Mouse (Mus musculus) retina, postnatal 1 day (tissue): ENCODE data around the gene Dcun1d3.
A peak's percentile ranks its signal among the peaks of the same experiment; 100 is the strongest.

Experiments used
- DNase-seq: peaks from one replicate; pipeline ENCODE4 v3.0.0-alpha.2; 2012

Dcun1d3 gene

GRCm38 (mm10) chr7:119872204-119872603, 23.9 kb downstream of the Dcun1d3 start:
- DNase-seq, result no peak

GRCm38 (mm10) chr7:119866136-119866535, 30.0 kb downstream of the Dcun1d3 start:
- DNase-seq, result no peak

DNA sequence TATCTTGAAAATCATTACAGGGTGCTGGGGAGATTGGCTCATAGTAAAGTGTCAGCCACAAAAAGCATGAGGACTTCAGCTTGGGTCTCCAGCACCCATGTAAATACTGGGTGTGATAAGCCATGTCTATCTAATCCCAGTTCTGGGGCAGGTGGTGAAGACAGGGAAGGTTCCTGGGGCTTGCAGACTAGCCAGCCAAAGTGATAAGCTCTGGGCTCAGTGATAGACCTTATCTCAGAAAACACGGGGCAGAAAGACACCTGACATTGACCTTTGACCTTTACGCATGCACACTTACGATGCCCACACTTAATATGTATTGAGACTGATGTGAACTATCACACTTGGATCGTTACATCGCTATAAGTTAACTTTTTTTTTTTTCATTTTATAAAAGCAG, 31.6 kb downstream of the Dcun1d3 start:
- DNase-seq, result no peak

DNA sequence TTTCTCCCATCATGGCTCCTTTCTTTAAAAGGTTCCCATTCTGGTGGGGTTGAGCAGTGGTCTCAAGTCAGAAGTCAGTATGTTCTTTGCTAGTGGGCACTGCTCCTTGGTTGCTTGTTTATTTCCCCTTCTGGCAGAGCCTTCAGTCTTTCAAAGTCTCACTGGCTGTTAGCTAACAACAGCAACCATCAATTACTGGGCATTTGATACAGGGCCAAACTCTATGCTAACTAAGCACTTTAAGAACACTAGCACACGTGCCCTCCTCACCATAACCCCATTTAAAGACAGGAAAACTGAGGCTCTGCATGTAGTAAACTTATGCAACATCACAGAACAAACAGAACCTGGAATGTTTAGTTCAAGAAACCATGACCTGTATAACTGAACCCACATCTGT, 33.9 kb downstream of the Dcun1d3 start:
- no peak for DNase-seq

DNA sequence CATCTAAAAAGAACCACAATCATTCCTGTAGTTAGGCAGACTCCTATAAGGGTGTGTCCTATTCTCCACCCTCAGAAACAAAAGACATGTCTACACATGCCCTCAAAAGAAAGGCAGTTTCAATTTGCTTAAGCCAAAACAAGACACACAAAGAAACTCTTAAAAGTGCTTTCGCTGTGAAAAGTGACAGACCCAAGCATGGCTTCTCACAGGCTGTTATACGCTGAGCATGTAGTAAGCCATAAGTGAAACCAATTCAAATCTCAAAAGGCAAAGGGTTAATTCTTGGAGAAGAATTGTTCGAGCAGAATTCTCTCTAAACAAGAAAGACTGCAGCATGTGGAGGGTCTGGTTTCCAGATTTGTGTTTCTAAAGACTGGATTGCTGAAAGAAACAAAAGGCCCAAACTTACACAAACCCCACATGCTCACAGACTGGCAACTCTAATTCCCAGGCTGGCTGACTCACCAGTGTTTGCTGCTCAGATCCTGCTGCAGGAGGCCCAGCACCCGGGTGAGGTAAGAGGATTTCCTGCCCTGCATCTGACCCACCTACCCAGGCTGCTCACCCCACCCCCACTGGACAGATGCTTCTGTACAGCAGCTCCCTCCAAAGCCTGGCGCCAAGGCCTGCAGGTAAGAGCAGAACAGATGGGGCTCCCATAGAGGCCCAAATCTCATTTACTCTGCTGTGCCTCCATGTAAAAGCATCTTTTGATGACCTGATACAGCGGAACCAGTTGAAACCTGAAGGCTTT, 34.6 kb downstream of the Dcun1d3 start:
- peak; percentile 79 for DNase-seq

GRCm38 (mm10) chr7:119860971-119861334, 35.1 kb downstream of the Dcun1d3 start:
- no peak for DNase-seq

GRCm38 (mm10) chr7:119860554-119860953, 35.5 kb downstream of the Dcun1d3 start:
- no peak for DNase-seq

DNA sequence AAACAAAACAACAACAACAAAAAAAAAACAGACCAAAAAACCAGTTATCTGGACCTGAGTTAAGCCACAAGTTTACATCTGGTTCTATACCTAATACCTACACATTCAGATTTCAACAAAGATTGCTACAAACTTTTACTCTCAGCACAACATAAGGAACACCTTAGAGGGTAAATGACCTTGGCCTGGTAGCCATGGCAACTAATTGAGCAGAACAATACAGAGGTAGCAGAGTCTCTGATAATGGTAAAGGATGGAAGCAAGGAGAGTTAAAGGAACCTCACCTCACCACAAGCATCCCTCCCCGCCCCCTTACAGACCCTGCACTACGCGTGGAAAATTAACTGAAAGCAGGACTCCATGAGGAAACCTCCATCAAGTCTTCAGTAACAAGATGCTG, 36.0 kb downstream of the Dcun1d3 start:
- no peak for DNase-seq

- DNase-seq, result no peak
Measured at GRCm38 (mm10) chr7:119859476-119859875, 36.6 kb downstream of the Dcun1d3 start.

DNA sequence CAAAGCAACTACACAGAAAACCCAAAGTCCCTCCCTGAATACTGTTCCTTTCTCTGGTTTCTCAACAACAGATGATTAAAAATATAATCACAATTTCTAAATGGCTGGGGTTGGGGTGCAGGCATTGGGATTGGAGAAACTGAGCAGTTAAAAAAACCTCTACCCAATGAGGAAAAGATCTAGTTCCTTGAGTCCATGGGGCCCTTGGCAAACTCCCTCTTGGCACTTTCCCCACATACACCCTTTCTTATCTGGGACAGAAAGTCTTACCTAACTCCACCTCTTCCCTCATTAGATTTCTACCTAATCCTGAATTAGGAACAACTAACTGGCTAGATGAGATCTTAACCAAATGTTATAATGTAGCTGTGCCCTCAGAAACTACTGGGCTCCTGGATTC, 41.1 kb downstream of the Dcun1d3 start:
- DNase-seq, result no peak

DNA sequence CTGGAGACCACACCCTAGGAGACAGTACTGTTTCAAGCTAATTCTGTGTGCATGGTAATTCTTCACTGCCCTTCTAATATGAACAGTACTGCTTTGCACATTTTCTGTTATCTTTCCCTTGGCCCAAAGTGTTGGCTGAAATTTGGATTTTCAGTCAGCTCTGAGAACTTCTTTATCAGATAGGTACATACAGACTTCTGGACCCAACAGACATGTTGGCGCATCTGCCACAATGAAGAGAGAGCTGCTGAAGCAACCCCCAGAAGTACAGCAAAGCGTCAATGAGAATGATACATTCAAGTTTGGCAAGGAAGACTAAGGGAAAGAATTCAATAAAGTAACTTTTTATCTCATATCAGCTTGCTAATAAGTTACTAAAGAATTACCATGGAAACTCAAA, 41.7 kb downstream of the Dcun1d3 start:
- DNase-seq, result no peak

GRCm38 (mm10) chr7:119853186-119853585, 42.9 kb downstream of the Dcun1d3 start:
- DNase-seq, result no peak

DNA sequence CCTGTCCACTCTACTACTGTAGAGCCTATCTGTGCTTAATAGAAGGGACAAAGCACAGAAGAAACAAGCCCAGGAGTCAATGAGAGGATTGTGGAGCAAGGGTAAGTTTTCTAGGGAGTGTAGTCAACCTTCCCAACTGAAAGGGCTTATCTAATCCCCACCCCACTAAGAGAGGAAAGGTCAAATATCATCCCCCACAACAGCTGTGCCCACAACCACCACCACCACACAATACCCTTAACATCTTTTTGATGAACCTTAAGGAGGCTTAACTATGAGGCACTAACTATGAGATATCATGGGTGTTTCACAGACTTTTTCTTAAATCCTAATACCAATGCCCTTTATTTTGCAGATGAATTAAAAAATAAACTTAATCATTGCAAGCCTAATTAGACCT, 43.6 kb downstream of the Dcun1d3 start:
- DNase-seq, result no peak

GRCm38 (mm10) chr7:119850737-119851136, 45.4 kb downstream of the Dcun1d3 start:
- DNase-seq, result no peak

- peak; percentile 63 for DNase-seq
Measured at GRCm38 (mm10) chr7:119849096-119849495, 47.0 kb downstream of the Dcun1d3 start.

DNA sequence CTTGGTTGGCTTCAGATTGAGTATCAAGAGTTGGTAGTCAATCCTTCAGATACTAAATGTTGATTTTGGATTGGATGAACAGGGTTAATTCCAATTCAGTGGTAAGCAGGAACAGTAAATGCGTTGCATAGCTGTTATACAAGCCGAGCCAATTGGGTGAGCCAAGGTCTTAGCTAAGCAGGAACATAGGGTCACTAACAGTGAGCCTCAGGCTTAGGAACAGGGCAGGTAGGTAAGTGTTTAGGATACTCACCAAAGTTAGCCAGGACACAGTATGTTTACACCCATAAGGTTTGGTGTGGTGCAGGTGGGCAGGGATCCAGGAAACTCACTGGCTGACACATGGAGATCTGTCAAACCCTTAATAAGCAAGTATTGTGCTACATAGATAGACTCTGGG, 48.7 kb downstream of the Dcun1d3 start:
- no peak for DNase-seq

GRCm38 (mm10) chr7:119845541-119845940, 50.6 kb downstream of the Dcun1d3 start:
- no peak for DNase-seq

DNA sequence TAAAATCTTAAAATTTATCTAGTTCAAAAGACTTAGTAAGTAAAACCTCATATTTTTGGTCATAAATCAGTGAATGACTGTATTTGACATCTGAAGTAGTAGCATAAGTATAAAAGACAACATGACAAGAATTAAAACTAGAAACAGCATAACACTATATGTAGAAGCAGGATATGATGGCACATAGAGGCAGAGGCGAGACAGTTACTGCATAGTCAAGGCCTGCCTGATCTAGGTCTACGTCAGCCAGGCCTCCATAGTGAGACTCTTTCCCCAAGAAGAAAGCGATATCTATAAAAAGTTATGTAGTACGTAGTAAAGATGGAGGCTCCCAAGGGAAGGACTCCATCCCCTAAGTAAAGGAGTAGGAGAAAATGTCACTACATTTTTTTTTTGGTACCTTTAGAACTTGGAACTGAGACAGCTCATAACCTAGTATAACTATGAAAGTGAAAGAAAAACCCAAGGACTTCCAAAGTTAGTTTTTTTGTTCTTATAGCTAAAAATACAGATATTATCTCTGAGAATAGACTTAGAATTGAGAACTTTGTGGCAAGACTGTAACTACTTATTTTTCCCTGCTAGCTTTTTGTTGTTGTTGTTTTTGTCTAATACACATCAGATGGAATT, 54.2 kb downstream of the Dcun1d3 start:
- DNase-seq, result no peak

GRCm38 (mm10) chr7:119835996-119836777, 59.9 kb downstream of the Dcun1d3 start:
- no peak for DNase-seq

- DNase-seq, result no peak
Measured at GRCm38 (mm10) chr7:119835371-119835770, 60.7 kb downstream of the Dcun1d3 start.

- DNase-seq, result no peak
Measured at GRCm38 (mm10) chr7:119808723-119809122, 87.4 kb downstream of the Dcun1d3 start.

GRCm38 (mm10) chr7:119807396-119807795, 88.7 kb downstream of the Dcun1d3 start:
- no peak for DNase-seq
